Mouse (Mus musculus) lung, embryonic 15.5 days (tissue): ENCODE data around the gene Nepro. TPM values are rescaled to one million over a fixed set of nuclear protein-coding genes. Genes with fewer than 3 reads are reported as not detected.

Experiments used
- ATAC-seq: fragments of 200-750 bp; cut with Nextera tagmentation; 2 replicates; pipeline ENCODE4 v1.8.0; 2017; ENCODE audit warnings: moderate number of reproducible peaks, borderline replicate concordance; ENCODE audit not compliant: low FRiP score, low TSS enrichment; ENCODE audit errors: extremely low read depth
- H3K27ac ChIP-seq: fragments of 300-500 bp; sonication (generic); 2 replicates; pipeline ENCODE4 v1.5.1; 2015; ENCODE audit warnings: moderate library complexity, mild to moderate bottlenecking, inconsistent platforms
- H3K27me3 ChIP-seq: fragments of 300-500 bp; sonication (generic); 2 replicates; pipeline ENCODE4 v1.6.1; 2015; ENCODE audit warnings: inconsistent platforms
- H3K36me3 ChIP-seq: fragments of 300-500 bp; sonication (generic); 2 replicates; pipeline ENCODE4 v1.6.1; 2015; ENCODE audit warnings: inconsistent platforms
- H3K4me1 ChIP-seq: fragments of 300-500 bp; sonication (generic); 2 replicates; pipeline ENCODE4 v1.6.1; 2015; ENCODE audit warnings: inconsistent platforms
- H3K4me2 ChIP-seq: fragments of 300-500 bp; sonication (generic); 2 replicates; pipeline ENCODE4 v1.6.1; 2015; ENCODE audit warnings: inconsistent platforms, mild to moderate bottlenecking, moderate library complexity
- H3K4me3 ChIP-seq: fragments of 300-500 bp; sonication (generic); 2 replicates; pipeline ENCODE4 v1.5.1; 2015; ENCODE audit warnings: mild to moderate bottlenecking, inconsistent platforms
- H3K9ac ChIP-seq: fragments of 300-500 bp; sonication (generic); 2 replicates; pipeline ENCODE4 v1.6.1; 2015; ENCODE audit warnings: inconsistent platforms
- H3K9me3 ChIP-seq: fragments of 300-500 bp; sonication (generic); 2 replicates; pipeline ENCODE4 v1.6.1; 2016; ENCODE audit warnings: inconsistent platforms
- WGBS: fragments of 180-500 bp; shearing (Covaris S2); methylation state at CpG from one replicate; pipeline ENCODE4 v1.1.7; 2015; 5-methylcytosine and 5-hydroxymethylcytosine counted together
- polyA plus RNA-seq: library from polyadenylated mRNA; unstranded; fragments of >200 nt; fragmentation: Nextera tagmentation; extraction: Ambion mirVana; gene quantifications from 2 replicates; pipeline ENCODE4 v1.2.1, GENCODE M21; 2015

The Nepro gene
- polyA plus RNA-seq, 1 experiment from 2014 or later = 9.5 TPM

GRCm38 (mm10) chr16:44778538-44779147 lies 54.5 kb downstream of the Nepro start:
- Histone ChIP-seq H3K4me3 (peak overlapping the region; percentile 12), H3K9ac (no peak overlapping the region), H3K27me3 (no peaks in the 10 kb centered on the region), H3K4me2 (peak overlapping the region; percentile 45), H3K36me3 (no peaks in the 10 kb centered on the region), H3K9me3 (no peaks in the 10 kb centered on the region), H3K4me1 (no peaks in the 10 kb centered on the region), H3K27ac (no peak overlapping the region)
- ATAC-seq = peak; percentile 57; the same call in 1 of the 2 replicates
- WGBS = 35% methylated on average over 17 of the region's 17 CpGs

- Histone ChIP-seq H3K27me3 (no peaks in the 10 kb centered on the region), H3K4me1 (no peaks in the 10 kb centered on the region), H3K4me3 (no peak overlapping the region), H3K36me3 (no peaks in the 10 kb centered on the region), H3K9me3 (no peaks in the 10 kb centered on the region), H3K9ac (no peak overlapping the region), H3K27ac (no peak overlapping the region), H3K4me2 (no peak overlapping the region)
- 89% methylated on average over 5 of the region's 5 CpGs for WGBS
- no peak for ATAC-seq
Measured at GRCm38 (mm10) chr16:44779494-44779893, 55.4 kb downstream of the Nepro start.

- H3K9ac ChIP-seq = no peak overlapping the region
- no peak for ATAC-seq
- WGBS = 68% methylated on average over 4 of the region's 4 CpGs
- H3K4me3 ChIP-seq = no peak overlapping the region
- no peaks in the 10 kb centered on the region for H3K27me3 ChIP-seq
- H3K4me2 ChIP-seq = no peak overlapping the region
- no peaks in the 10 kb centered on the region for H3K36me3 ChIP-seq
- no peaks in the 10 kb centered on the region for H3K9me3 ChIP-seq
- H3K4me1 ChIP-seq = no peaks in the 10 kb centered on the region
- no peak overlapping the region for H3K27ac ChIP-seq
Measured at GRCm38 (mm10) chr16:44780751-44781150, 56.6 kb downstream of the Nepro start.

Other genes with a start within 250 kb of the Nepro start
- gene Boc, start 165.4 kb upstream of the Nepro start, polyA plus RNA-seq = 29.2 and 29.9 TPM in 2 replicates
- 25.9 and 31.3 TPM in 2 replicates for gene Gtpbp8, start 22.1 kb downstream of the Nepro start, polyA plus RNA-seq
- 1.3 and 1.5 TPM in 2 replicates for gene Cd200r1, start 41.4 kb downstream of the Nepro start, polyA plus RNA-seq
- 0.14 and 0.21 TPM in 2 replicates for gene Cd200r4, start 87.4 kb downstream of the Nepro start, polyA plus RNA-seq
- gene Cd200r2, start 142.8 kb downstream of the Nepro start, polyA plus RNA-seq = not detected in 2 replicates
- gene Cd200r3, start 219.4 kb downstream of the Nepro start, polyA plus RNA-seq = 0.40 and 0.49 TPM in 2 replicates